Mouse (Mus musculus) CD4-positive, CD25-positive, alpha-beta regulatory T cell, adult 4 months (primary cell): ENCODE measurements around the gene Notch2. TPM values are rescaled to one million over a fixed set of nuclear protein-coding genes. Genes with fewer than 3 reads are reported as not detected.
A peak's percentile ranks its signal among the peaks of the same experiment; 100 is the strongest.

ENCODE experiments used
- ATAC-seq: one replicate; pipeline ENCODE4 v1.8.0; 2017
- polyA plus RNA-seq, 2 experiments: library from polyadenylated mRNA; unstranded; fragments of 100-300 nt; shearing (Covaris generic); gene quantifications; one replicate each; pipeline ENCODE4 v1.2.1; 2017

Gene Notch2
- 10 to 100 TPM; 13.9 to 18.8 TPM for polyA plus RNA-seq

DNA sequence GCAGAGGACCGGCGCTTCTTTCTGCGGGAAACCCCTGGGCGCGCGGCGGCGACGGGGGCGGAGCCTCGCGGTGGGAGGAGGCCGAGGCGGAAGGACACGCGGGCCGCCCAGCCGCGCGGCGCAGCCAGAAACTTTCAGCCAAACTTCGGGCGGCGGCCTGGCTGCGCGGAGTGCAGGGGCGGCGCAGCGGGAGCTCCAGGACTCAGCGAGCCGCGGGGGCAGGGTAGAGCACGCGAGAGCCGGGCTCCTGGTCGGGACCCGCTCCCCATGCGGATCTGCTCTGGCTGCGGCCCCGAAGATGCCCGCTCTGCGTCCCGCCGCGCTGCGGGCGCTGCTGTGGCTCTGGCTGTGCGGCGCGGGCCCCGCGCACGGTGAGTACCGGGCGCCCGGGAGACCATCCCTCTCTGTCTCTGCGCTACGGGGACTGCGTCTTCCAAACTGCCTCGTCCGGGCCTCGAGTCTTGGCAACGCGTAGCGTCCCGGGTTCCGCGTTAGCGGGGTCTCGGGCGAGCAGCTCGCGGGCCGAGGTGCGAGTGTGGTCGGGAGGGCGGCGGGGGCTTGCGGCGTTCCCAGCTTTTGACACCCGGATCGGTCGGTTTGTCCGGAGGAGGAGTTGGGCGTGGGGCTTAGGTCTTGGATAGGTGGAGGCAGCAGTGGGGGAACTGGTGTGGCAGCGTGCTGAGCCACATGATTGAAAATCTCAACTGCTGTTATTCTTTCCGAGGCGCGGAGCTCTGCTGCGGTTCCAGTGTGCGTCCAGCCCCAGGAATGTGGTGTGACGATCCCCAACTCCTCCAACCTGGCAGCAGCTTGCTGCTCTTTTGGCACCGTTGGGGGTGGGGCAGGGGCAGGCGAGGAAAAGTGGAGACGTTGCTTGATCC lies at the start of gene Notch2:
Gene Notch2 (plus strand): TSS at position 127 of the 881 bp plus-strand sequence.
- ATAC-seq = peak; percentile 89

DNA sequence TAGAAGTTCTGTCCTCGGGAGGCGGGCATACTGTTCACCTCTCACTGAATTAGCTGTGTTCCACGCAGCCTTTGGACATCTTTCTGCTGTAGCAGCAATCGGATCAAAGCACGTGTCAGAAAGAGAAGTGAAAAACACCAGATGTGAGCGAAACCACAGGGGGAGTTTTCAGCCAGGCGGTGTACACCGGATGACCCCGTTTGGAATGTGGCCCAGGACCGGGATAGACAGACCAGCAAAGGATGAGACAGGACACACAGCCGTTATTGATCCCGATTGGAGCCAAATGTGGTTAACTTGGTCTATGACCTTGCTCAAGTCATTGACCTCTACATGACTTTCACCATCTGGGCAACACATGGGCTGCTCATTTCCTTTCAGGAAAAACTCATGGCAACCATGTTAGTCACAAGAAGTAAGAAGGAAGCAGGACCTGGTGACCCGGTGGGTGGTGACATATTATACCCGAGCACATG lies 48.4 kb upstream of the Notch2 start:
- no peak for ATAC-seq

- ATAC-seq = no peak
Observed at GRCm38 (mm10) chr3:97967627-97968026, 45.7 kb upstream of the Notch2 start.

GRCm38 (mm10) chr3:97968191-97968590 lies 45.1 kb upstream of the Notch2 start:
- ATAC-seq = no peak

DNA sequence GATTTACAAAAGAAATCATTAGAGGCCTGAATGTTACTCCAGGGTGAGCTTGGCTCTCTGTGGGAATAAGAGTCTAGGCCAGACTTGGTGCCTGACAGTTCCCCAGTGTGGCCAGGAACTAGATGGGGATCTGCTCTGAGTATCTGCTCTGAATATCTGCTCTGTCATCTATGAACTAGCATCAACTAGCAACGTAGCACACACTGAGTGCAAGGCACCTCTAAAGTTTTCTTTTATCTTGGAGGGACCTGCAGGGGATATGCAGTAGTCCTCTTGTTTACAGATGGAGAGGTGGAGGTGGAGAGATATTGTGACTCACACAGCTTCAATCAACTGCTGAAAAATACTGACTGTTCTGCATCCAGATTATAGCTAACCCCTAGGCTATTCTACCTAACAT lies 44.3 kb upstream of the Notch2 start:
- no peak for ATAC-seq

DNA sequence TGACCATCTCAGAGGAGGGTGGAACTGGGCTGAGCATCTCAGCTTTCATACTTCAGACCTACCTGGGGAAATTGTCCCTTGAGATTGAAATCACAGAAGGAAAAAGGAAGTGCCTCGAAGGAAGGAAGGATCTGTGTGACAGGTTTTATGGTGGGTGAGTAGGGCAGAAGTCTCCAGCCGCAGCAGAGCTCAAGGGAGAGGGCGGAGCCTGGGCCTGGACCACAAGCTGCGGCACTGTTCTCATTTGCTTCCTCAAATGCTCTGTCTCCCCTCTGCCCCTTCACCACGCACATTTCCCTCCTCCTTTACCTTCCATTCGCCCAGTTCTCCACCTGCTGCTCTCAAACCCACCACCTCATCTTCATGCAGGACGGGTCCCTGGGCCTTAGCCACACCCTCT lies 42.2 kb upstream of the Notch2 start:
- ATAC-seq = no peak

DNA sequence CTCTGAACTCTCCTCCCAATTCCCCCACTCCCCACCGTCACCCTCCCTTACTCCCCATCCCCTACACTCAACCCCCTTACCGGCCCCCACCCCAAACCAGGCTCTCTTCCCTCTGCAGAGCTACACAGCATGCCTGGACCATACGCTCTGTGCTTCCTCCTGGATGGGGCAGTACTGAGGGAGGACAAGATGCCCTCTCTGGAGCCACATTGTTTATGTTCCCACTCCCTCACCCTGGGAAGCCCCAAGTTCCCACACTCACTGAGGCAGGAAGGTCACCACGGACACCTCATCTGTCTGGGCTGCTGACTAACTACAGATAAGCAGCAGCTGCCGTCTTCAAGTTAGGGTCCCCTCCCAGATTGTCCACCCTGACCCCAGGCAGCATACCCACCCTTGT lies 41.1 kb upstream of the Notch2 start:
- ATAC-seq = no peak

GRCm38 (mm10) chr3:97972707-97973106 lies 40.6 kb upstream of the Notch2 start:
- peak; percentile 29 for ATAC-seq

GRCm38 (mm10) chr3:97973306-97973705 lies 40.0 kb upstream of the Notch2 start:
- no peak for ATAC-seq

DNA sequence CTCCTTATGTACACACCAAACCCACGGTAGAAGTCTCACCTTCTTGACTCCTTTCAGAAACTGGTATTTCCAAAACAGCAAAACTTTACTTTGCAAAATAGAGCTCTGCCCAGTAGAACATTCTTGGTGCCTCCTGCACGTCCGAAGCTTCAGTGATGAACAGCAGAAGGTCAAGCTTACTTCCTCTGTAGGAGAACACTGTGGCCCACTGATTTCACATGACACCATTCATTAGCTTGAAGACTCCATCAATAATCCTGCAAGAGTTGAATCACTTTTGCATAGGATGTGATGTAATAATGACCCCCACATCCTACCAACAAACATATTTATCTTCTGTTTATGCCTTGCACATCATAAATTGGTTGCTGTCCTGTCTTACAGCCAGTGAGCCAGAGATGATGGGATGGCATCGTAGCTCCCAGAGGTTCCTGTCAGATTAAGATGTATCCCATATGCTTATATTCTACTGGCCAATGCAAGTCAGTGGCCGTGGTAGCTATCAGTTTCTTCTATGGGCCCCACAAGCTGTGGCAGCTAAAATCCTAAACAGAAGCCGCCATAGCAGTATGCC lies 39.0 kb upstream of the Notch2 start:
- ATAC-seq = no peak

DNA sequence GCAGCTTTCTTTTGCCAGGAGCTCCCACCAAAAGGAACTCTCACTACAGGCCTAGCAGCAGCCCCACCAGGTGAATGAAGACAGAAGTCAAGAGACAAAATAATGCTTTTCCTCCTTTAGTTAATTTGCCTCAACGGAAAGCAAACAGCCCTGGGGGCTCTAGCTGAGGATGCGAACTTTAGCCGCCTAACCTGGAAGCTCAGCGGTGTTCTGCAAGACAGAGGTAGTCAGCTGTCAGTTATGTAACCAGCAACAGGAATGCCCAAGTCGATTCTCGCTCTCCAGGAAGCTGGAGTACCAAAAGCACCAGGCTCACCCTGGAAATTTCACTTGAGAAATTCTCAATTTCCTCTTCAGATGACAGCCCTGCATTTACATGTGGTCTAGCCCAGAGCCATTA lies 36.6 kb upstream of the Notch2 start:
- no peak for ATAC-seq

GRCm38 (mm10) chr3:97978710-97979109 lies 34.6 kb upstream of the Notch2 start:
- no peak for ATAC-seq

GRCm38 (mm10) chr3:97980683-97981327 lies 32.5 kb upstream of the Notch2 start:
- ATAC-seq = peak; percentile 56

DNA sequence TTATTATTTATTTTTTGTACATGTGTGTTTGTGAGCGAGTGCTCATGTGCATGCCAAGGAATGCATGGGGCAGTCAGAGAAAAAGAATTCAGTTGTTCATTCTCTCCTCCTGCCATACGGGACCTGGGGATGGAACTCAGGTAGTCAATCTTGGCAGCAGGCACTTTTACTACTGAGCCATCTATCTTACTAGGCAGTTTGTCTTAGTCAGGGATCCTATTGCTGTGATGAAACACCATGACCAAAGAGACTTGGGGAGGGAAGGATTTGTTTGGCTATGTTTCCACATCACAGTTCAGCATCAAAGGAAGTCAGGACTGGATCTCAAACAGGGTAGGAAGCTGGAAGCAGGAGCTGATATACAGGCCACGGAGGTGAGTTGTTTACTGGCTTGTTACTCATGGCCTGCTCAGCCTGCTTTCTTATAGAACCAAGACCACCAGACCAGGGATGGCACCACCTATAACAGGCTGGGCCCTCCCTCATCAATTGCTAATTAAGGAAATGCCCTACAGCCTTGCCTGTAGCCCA lies 31.9 kb upstream of the Notch2 start:
- no peak for ATAC-seq

GRCm38 (mm10) chr3:97984870-97985506 lies 28.3 kb upstream of the Notch2 start:
- ATAC-seq = no peak

- no peak for ATAC-seq
Observed at GRCm38 (mm10) chr3:97985691-97986090, 27.6 kb upstream of the Notch2 start.

DNA sequence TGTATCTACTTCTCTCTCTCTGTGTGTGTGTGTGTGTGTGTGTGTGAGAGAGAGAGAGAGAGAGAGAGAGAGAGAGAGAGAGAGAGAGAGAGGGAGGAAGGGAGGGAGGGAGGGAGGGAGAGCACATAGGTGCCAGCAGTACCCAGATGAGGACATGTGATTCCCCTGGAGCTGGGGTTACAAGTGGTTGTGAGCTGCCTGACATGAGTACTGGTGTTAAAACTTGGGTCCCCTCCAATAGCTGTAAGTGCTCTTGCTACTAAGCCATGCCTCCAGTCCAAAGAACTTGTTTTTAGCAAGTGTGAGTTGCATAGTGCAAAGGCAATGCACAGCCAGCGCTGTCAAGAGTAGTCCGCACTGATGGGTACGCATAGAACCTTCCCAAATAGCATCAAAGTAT lies 26.2 kb upstream of the Notch2 start:
- no peak for ATAC-seq

DNA sequence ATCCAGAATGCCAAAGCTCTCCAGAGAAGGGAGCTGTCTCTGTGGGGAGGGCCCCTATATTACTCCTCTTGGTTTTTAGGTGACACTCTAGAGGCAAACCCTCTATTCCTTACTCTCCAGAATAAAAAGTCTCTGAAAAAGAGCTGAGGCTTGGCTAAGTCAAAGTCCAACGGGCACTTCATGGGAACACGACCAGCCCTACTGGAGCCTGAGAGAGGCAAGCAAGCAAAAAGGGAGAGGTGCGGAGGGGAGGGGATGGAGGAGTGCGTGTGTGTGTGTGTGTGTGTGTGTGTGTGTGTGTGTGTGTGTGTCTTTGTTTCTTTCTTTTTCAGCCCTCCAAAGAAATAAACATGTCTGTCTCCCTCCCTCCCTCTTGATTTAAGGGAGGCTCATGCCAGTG lies 24.6 kb upstream of the Notch2 start:
- no peak for ATAC-seq

DNA sequence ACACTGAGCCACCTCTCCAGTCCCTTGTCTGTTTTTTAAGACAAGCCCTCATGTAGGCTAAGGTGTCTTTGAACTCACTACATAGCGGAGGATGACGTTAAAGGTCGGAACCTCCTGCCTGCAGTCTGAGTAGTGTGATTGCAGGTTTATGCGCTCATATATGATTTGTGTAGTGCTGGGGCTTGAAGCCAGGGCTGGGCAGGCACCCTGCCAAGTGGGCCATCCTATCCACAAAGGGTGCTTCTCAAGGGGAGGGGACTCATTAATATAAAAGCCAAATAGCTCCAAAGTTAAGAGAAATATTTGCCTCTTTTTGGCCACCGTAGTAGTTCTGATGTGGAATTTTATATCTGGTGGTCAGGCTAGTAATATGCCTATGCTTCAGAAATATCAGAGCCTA lies 22.8 kb upstream of the Notch2 start:
- ATAC-seq = no peak

GRCm38 (mm10) chr3:97992289-97992688 lies 21.0 kb upstream of the Notch2 start:
- ATAC-seq = peak; percentile 66

GRCm38 (mm10) chr3:97993196-97993595 lies 20.1 kb upstream of the Notch2 start:
- no peak for ATAC-seq

DNA sequence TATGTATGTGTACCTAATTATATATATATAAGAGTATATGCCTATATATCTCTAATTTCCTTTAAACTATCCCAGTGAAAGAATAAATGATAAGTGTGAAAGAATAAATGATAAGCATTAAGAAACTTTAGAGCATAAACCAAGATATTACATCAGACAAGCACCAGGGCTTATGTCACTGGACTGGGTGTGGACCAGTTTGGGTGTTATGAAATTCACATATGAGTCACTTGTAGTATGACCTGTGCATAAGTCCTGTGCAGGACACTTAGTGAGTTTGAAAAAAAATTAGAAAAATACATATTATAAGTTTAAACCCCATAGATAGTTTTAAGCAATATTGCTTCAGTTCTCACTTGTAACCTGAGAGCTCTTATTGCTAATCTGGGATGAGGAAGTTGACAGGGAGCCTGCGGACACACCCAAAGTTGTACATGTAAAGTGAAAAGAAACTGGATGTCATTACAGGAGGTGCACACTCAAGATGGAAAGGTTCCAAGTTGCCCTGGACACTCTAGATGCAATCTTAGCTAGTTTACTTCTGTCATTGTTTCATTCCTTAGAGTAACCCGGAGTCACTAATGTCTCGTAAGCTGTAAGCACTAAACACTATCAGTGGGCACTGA lies 19.3 kb upstream of the Notch2 start:
- no peak for ATAC-seq
